Mouse (Mus musculus): ENCODE results near the gene Rpp25l. TPM values are rescaled to one million over a fixed set of nuclear protein-coding genes. Genes with fewer than 3 reads are reported as not detected.
"Not testable (repeated sequence)": the region's sequence is repeated elsewhere in the genome, so short reads cannot be mapped to it uniquely, and the experiment has no call there.

Rpp25l gene
- total RNA-seq, 2 experiments from 2014 or later = 22.5 to 24.4 TPM

GRCm38 (mm10) chr4:41738256-41738603, 24.9 kb upstream of the Rpp25l start:
- no peak for ATAC-seq (replicated peaks; ENCODE audit: poor library complexity)

- ATAC-seq (replicated peaks; ENCODE audit: poor library complexity) = peak; percentile 59
Measured at GRCm38 (mm10) chr4:41737602-41738255, 24.4 kb upstream of the Rpp25l start.

- ATAC-seq (replicated peaks; ENCODE audit: poor library complexity) = peak; percentile 64
Measured at GRCm38 (mm10) chr4:41731052-41731765, 17.9 kb upstream of the Rpp25l start, which contains the start of gene Arid3c. Arid3c (minus strand) TSS chr4:41731142.

GRCm38 (mm10) chr4:41726826-41727621, 13.7 kb upstream of the Rpp25l start:
- no peak for ATAC-seq (replicated peaks; ENCODE audit: poor library complexity)

GRCm38 (mm10) chr4:41722918-41723351, 9.6 kb upstream of the Rpp25l start, which contains the start of gene Dctn3:
Dctn3 (minus strand) TSS chr4:41723170.
- ATAC-seq (replicated peaks; ENCODE audit: poor library complexity) = peak; percentile 98

- ATAC-seq (replicated peaks; ENCODE audit: poor library complexity) = no peak
Measured at GRCm38 (mm10) chr4:41716834-41717233, 3.5 kb upstream of the Rpp25l start.

- ATAC-seq (replicated peaks; ENCODE audit: poor library complexity) = peak; percentile 51
Measured at GRCm38 (mm10) chr4:41715596-41715995, 2.3 kb upstream of the Rpp25l start.

- no peak for ATAC-seq (replicated peaks; ENCODE audit: poor library complexity)
Measured at GRCm38 (mm10) chr4:41715082-41715481, 1.7 kb upstream of the Rpp25l start.

GRCm38 (mm10) chr4:41714276-41714675, 942 bp upstream of the Rpp25l start:
- peak; percentile 63 for ATAC-seq (replicated peaks; ENCODE audit: poor library complexity)

- ATAC-seq (replicated peaks; ENCODE audit: poor library complexity) = no peak
Measured at GRCm38 (mm10) chr4:41712421-41713196, 725 bp downstream of the Rpp25l start.

GRCm38 (mm10) chr4:41711705-41712375, 1.5 kb downstream of the Rpp25l start:
- ATAC-seq (replicated peaks; ENCODE audit: poor library complexity) = no peak

GRCm38 (mm10) chr4:41710229-41710628, 3.1 kb downstream of the Rpp25l start:
- ATAC-seq (replicated peaks; ENCODE audit: poor library complexity) = no peak

GRCm38 (mm10) chr4:41708192-41708745, 5.1 kb downstream of the Rpp25l start:
- peak; percentile 54 for ATAC-seq (replicated peaks; ENCODE audit: poor library complexity)

GRCm38 (mm10) chr4:41707011-41707535, 6.3 kb downstream of the Rpp25l start:
- ATAC-seq (replicated peaks; ENCODE audit: poor library complexity) = peak; percentile 89

GRCm38 (mm10) chr4:41705922-41706754, 7.2 kb downstream of the Rpp25l start:
- no peak for ATAC-seq (replicated peaks; ENCODE audit: poor library complexity)

- ATAC-seq (replicated peaks; ENCODE audit: poor library complexity) = no peak
Measured at GRCm38 (mm10) chr4:41704651-41705050, 8.7 kb downstream of the Rpp25l start.

GRCm38 (mm10) chr4:41702226-41702625, 11.1 kb downstream of the Rpp25l start:
- not testable (repeated sequence) for ATAC-seq (replicated peaks; ENCODE audit: poor library complexity)

- ATAC-seq (replicated peaks; ENCODE audit: poor library complexity) = not testable (repeated sequence)
Measured at GRCm38 (mm10) chr4:41700224-41700623, 13.1 kb downstream of the Rpp25l start.

GRCm38 (mm10) chr4:41699783-41700182, 13.6 kb downstream of the Rpp25l start, which contains the start of gene Il11ra1:
Il11ra1 (plus strand) TSS chr4:41699989.
- not testable (repeated sequence) for ATAC-seq (replicated peaks; ENCODE audit: poor library complexity)

Data from megakaryocyte progenitor cell, adult 5-6 weeks (primary cell).